In the genomic region with DNA sequence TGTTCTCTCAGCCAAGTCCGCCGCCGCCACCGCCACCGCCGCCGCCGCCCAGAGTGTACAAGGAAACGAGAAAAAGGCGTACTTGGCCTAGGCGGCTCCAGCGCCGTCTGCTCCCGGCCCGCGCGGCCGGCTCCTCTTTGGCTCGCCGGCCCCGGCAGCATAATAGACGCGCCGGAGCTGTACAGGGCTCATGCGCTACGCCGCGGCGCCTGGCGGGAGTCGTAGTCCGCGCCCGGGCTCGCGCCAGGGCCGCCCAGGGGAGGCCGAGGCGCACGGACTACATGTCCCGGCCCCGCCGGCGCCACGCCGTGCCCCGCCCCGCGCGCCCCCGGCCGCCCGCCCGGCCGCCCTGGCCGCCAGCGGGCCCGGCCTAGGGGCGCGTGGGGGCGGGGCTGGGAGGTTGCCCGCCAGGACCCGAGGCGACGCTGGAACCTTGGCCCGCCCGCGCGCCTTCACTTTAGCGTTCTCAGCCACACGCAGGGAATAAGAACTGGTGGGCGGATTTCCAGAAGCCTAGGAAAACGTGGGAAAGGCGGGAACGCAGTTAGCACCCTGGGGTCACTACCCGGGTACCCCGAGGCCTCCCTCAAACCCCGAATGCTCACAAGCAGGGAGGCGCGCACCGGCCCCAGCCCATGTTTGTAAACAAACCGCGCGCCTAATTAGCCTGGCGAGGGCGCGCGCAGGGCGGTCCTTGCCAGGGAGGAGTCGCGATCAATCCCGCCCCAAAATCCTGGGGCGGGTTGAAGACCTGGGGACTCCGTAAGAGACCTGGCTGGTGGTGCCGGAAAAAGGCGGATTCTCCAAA, we compare ENCODE assay signal across 8 mouse cellular contexts. TPM values are rescaled to one million over a fixed set of nuclear protein-coding genes. Genes with fewer than 3 reads are reported as not detected.
A peak's percentile ranks its signal among the peaks of the same experiment; 100 is the strongest.
DNase-seq lines count a peak whose midpoint lies in the region; ATAC-seq and TF ChIP-seq lines count a peak whose summit lies in the region.

No protein-coding gene starts in this region.

- under 1% methylated on average over 89 of the region's 96 CpGs for WGBS in heart, embryonic 10.5 days
- WGBS in kidney, embryonic 15.5 days = under 1% methylated on average over 85 of the region's 96 CpGs

- peak overlapping the region; percentile 95 for H3K27ac ChIP-seq in bone marrow macrophage, adult 2 months (ENCODE audit: insufficient read depth, low read depth, low read length)
- peak overlapping the region; percentile 80 for H3K27ac ChIP-seq in embryonic fibroblast, embryonic 13.5 days (ENCODE audit: insufficient read depth, low read length)
- H3K27ac ChIP-seq in heart, embryonic 10.5 days = peak overlapping the region; percentile 98
- peak overlapping the region; percentile 97 for H3K27ac ChIP-seq in kidney, embryonic 15.5 days

- TF ChIP-seq CTCF in bone marrow macrophage, adult 2 months (IDR thresholded peaks at IDR 0.05; ENCODE audit: low read depth, low read length) = no peak
- TF ChIP-seq CTCF in embryonic fibroblast, embryonic 13.5 days (IDR thresholded peaks at IDR 0.05; ENCODE audit: borderline replicate concordance, insufficient read depth, low read length) = no peak

- no peaks in the 10 kb centered on the region for H3K9me3 ChIP-seq in heart, embryonic 10.5 days
- no peaks in the 10 kb centered on the region for H3K9me3 ChIP-seq in kidney, embryonic 15.5 days (replicated peaks)

- no peaks in the 10 kb centered on the region for H3K27me3 ChIP-seq in heart, embryonic 10.5 days (ENCODE audit: insufficient read depth, poor library complexity, severe bottlenecking)
- no peaks in the 10 kb centered on the region for H3K27me3 ChIP-seq in kidney, embryonic 15.5 days

- peaks cover 20% of the 10 kb centered on the region for H3K36me3 ChIP-seq in heart, embryonic 10.5 days
- no peaks in the 10 kb centered on the region; the same call in 1 of the 2 replicates for H3K36me3 ChIP-seq in kidney, embryonic 15.5 days

- peak overlapping the region; percentile 98 for H3K9ac ChIP-seq in kidney, embryonic 15.5 days

- ATAC-seq in kidney, embryonic 15.5 days (replicated peaks; ENCODE audit: low FRiP score) = peak; percentile 99
- peak; percentile 70 for ATAC-seq in monocyte, adult 5-6 weeks (replicated peaks; ENCODE audit: insufficient number of reproducible peaks, low FRiP score, low TSS enrichment, poor library complexity, severe bottlenecking)

- H3K4me2 ChIP-seq in kidney, embryonic 15.5 days = peak overlapping the region; percentile 86

- peak; percentile 62; the same call in 1 of the 2 replicates for TF ChIP-seq POLR2A in bone marrow macrophage, adult 2 months (IDR thresholded peaks at IDR 0.05; ENCODE audit: borderline replicate concordance, low read depth, low read length)
- TF ChIP-seq POLR2A in embryonic fibroblast, embryonic 13.5 days (IDR thresholded peaks at IDR 0.05; ENCODE audit: low read depth, low read length) = peak; percentile 80

- DNase-seq in A20 (ENCODE audit: low read depth, low spot score) (peak; percentile 95), liver (peak; percentile 91)
- DNase-seq in heart, embryonic 10.5 days (ENCODE audit: low spot score) = peak; percentile 94
- DNase-seq in spleen, postnatal 4 days (ENCODE audit: low spot score in 2 of 2) = peak; percentile 89 to 94

- H3K4me3 ChIP-seq in bone marrow macrophage, adult 2 months (ENCODE audit: insufficient read depth, low read length) = peak overlapping the region; percentile 91
- peak overlapping the region; percentile 94 for H3K4me3 ChIP-seq in embryonic fibroblast, embryonic 13.5 days (ENCODE audit: insufficient read depth, low read length)
- peak overlapping the region; percentile 97 for H3K4me3 ChIP-seq in heart, embryonic 10.5 days
- peak overlapping the region; percentile 100 for H3K4me3 ChIP-seq in kidney, embryonic 15.5 days (replicated peaks)

- H3K4me1 ChIP-seq in bone marrow macrophage, adult 2 months (ENCODE audit: control insufficient read depth, insufficient read depth, low read length) = peaks cover 47% of the 10 kb centered on the region
- H3K4me1 ChIP-seq in embryonic fibroblast, embryonic 13.5 days (ENCODE audit: control insufficient read depth, insufficient read depth, low read length) = no peaks in the 10 kb centered on the region; the same call in 1 of the 2 replicates
- H3K4me1 ChIP-seq in heart, embryonic 10.5 days = peaks cover 49% of the 10 kb centered on the region
- peaks cover 45% of the 10 kb centered on the region for H3K4me1 ChIP-seq in kidney, embryonic 15.5 days

RNA-seq across cellular contexts. Expression of a gene that starts 31.8 kb away (rescaled TPM):
- polyA plus RNA-seq in bone marrow macrophage, adult 2 months (2012; ENCODE audit: insufficient read depth, insufficient read length, missing spikeins) = 27.4 and 29.1 TPM in 2 replicates
- polyA plus RNA-seq in embryonic fibroblast, embryonic 13.5 days (2011; ENCODE audit: insufficient read length, low read depth, missing spikeins) = 38.7 and 41.4 TPM in 2 replicates
- polyA plus RNA-seq in heart, embryonic 10.5 days (2016; fragmentation: Nextera tagmentation; extraction: Ambion mirVana) = 90.5 and 135 TPM in 2 replicates
- polyA plus RNA-seq in kidney, embryonic 15.5 days (2015; fragmentation: Nextera tagmentation; extraction: Ambion mirVana) = 124 and 125 TPM in 2 replicates
- total RNA-seq in monocyte, adult 5-6 weeks (2017) = 11.9 to 23.9 TPM (median 15.9 TPM) in 3 replicates

RNA-seq across cellular contexts. Expression of a gene that starts 33.6 kb away (rescaled TPM):
- 1.2 and 3.1 TPM in 2 replicates for polyA plus RNA-seq in bone marrow macrophage, adult 2 months (2012; ENCODE audit: insufficient read depth, insufficient read length, missing spikeins)
- polyA plus RNA-seq in embryonic fibroblast, embryonic 13.5 days (2011; ENCODE audit: insufficient read length, low read depth, missing spikeins) = 9.0 and 10.0 TPM in 2 replicates
- 2.3 and 3.3 TPM in 2 replicates for polyA plus RNA-seq in heart, embryonic 10.5 days (2016; fragmentation: Nextera tagmentation; extraction: Ambion mirVana)
- polyA plus RNA-seq in kidney, embryonic 15.5 days (2015; fragmentation: Nextera tagmentation; extraction: Ambion mirVana) = 10.1 and 11.2 TPM in 2 replicates
- total RNA-seq in monocyte, adult 5-6 weeks (2017) = 2.2 TPM in 1 of 3 replicates, not detected in the others

RNA-seq across cellular contexts. Expression of a gene that starts 39.3 kb away (rescaled TPM):
- polyA plus RNA-seq in bone marrow macrophage, adult 2 months (2012; ENCODE audit: insufficient read depth, insufficient read length, missing spikeins) = 22.0 and 25.4 TPM in 2 replicates
- 36.5 and 39.9 TPM in 2 replicates for polyA plus RNA-seq in embryonic fibroblast, embryonic 13.5 days (2011; ENCODE audit: insufficient read length, low read depth, missing spikeins)
- polyA plus RNA-seq in heart, embryonic 10.5 days (2016; fragmentation: Nextera tagmentation; extraction: Ambion mirVana) = 44.3 and 57.8 TPM in 2 replicates
- 63.2 and 65.9 TPM in 2 replicates for polyA plus RNA-seq in kidney, embryonic 15.5 days (2015; fragmentation: Nextera tagmentation; extraction: Ambion mirVana)
- total RNA-seq in monocyte, adult 5-6 weeks (2017) = 28.3 to 50.1 TPM (median 31.0 TPM) in 3 replicates

RNA-seq across cellular contexts. Expression of a gene that starts 48.9 kb away (rescaled TPM):
- polyA plus RNA-seq in bone marrow macrophage, adult 2 months (2012; ENCODE audit: insufficient read depth, insufficient read length, missing spikeins) = 13.4 and 16.3 TPM in 2 replicates
- 8.4 and 8.6 TPM in 2 replicates for polyA plus RNA-seq in embryonic fibroblast, embryonic 13.5 days (2011; ENCODE audit: insufficient read length, low read depth, missing spikeins)
- 5.1 and 8.1 TPM in 2 replicates for polyA plus RNA-seq in heart, embryonic 10.5 days (2016; fragmentation: Nextera tagmentation; extraction: Ambion mirVana)
- polyA plus RNA-seq in kidney, embryonic 15.5 days (2015; fragmentation: Nextera tagmentation; extraction: Ambion mirVana) = 7.1 and 8.3 TPM in 2 replicates
- total RNA-seq in monocyte, adult 5-6 weeks (2017) = 17.7 to 18.3 TPM (median 18.0 TPM) in 3 replicates

Comparison
In these comparisons a context has a peak if more than half of its experiments do, and no peak if none do; other contexts are left out.
1. Peak in every context shown above with its lines: DNase-seq, ATAC-seq, H3K4me3 ChIP-seq and H3K27ac ChIP-seq.